Mouse (Mus musculus) T-helper 1 cell (primary cell): ENCODE measurements around the gene Olfr591.
"Not testable (repeated sequence)": the region's sequence is repeated elsewhere in the genome, so short reads cannot be mapped to it uniquely, and the experiment has no call there.

Experiments
- in situ Hi-C: fragments of 300-600 bp; cut with MboI, MseI; formaldehyde crosslinking; loops from one replicate; pipeline ENCODE4 v1.15.1; 2025; ENCODE audit warnings: high pct_unique_total_duplicates

The Olfr591 gene

DNA sequence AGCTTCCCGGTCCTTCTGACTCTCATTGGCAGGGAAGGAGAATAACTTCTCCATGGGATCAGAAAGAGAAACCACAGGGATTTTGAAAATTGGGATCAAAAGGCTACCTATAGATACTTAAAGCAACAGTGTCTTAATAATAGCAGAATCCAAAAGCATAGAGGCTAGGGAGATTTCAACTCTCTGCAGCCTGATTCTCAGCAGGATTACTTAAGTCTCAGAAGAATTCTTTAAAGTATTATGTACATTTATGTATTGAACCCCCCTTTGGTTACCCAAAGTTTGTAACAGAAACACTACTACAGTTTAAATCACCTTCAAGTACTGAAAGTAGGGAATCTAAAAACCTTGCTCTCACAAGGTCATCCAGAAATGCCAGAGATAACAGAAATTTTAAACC lies at the start of gene Olfr591:
Olfr591 (minus strand) TSS at position 101 of the 400 bp plus-strand sequence.
- in situ Hi-C loops: no loop called here

DNA sequence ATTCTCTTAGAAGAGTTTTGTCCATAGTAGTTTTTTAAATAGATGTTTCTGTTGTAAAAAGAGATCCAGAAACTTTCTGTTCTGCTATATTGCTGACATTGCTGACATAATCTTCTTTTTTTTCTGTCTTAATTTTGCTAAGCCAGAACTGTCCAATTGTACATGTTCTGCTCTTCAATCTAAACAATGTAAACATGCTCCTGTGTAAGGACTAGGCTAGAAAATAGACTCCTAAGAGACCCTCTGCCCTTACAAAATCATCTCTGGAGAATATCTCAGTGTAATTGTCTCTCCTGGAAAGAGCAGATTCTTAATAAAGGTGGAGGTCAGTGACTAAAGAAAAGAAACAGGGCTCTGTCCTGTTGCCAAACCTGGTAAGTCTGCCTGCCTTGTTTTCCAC lies 38.6 kb upstream of the Olfr591 start, which contains the start of gene Olfr594:
Olfr594 (plus strand) TSS at position 301 of the 400 bp plus-strand sequence.
- in situ Hi-C loops: no loop called here

- in situ Hi-C loops: not testable (repeated sequence)
Observed at GRCm38 (mm10) chr7:103212050-103212449, 33.9 kb upstream of the Olfr591 start.

GRCm38 (mm10) chr7:103211562-103211961 lies 33.4 kb upstream of the Olfr591 start, which contains the start of gene Olfr593:
Gene Olfr593, plus strand, starts transcription at chr7:103211862.
- in situ Hi-C loops: no loop called here

- in situ Hi-C loops: not testable (repeated sequence)
Observed at GRCm38 (mm10) chr7:103184503-103184902, 6.4 kb upstream of the Olfr591 start, which contains the start of gene Olfr592. Gene Olfr592, plus strand, starts transcription at chr7:103184803.

DNA sequence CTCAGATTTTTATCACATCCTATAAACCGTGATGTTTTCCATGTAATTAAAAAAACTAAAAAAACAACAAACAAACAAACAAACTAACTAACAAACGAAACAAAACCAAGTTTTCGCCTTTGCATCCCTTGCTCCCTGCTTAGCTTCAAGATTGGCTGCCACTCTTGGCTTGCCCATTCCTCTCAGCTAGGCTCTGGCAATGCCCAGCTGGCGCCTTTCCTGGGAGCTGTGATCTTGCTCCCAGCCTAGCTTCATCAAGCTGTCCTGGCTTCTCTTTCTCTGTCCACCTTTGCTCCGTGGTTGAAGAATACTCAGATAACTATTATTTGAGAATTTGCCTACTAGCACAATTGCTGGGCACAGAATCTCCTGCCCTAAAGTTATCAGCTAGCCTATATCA lies 8.4 kb downstream of the Olfr591 start:
- in situ Hi-C loops: no loop called here

- in situ Hi-C loops: no loop called here
Observed at GRCm38 (mm10) chr7:103156256-103156655, 21.9 kb downstream of the Olfr591 start, which contains the start of gene Olfr589. Gene Olfr589, minus strand, starts transcription at chr7:103156356.

GRCm38 (mm10) chr7:103140579-103140978 lies 37.6 kb downstream of the Olfr591 start, which contains the start of gene Olfr588-ps1:
Gene Olfr588-ps1, plus strand, starts transcription at chr7:103140879.
- in situ Hi-C loops: no loop called here

DNA sequence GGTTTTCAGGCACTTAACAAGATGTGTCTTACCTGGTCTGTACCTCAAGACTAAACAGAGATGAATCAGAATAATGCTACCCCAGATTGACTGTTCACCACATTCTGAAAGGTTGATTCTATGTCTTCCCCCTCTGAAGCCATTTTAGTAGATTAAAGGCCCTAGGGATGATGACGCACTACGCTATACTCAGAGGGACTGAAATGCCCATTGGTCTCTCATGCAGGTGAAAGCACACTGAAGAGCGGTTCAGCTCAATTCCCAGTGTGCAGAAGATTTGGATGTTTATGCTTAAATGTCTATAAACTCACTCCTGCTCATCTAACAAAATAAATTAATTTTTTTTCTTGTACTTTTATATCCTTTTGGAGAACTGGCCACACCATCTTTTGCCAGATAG lies 52.6 kb downstream of the Olfr591 start, which contains the start of gene Olfr586:
Olfr586 (minus strand) TSS at position 101 of the 400 bp plus-strand sequence.
- in situ Hi-C loops: no loop called here

- in situ Hi-C loops: no loop called here
Observed at GRCm38 (mm10) chr7:103119406-103119805, 58.7 kb downstream of the Olfr591 start.
